22 mouse cellular contexts compared by ENCODE assay signal in genomic region chr7:37910161-37910560, GRCm38 (mm10).
DNase-seq lines count a peak whose midpoint lies in the region; ATAC-seq and TF ChIP-seq lines count a peak whose summit lies in the region.
"Had no signal": no experiment of that assay in that cellular context is flagged by ENCODE, and none has a peak within 500 bp of the region (broad histone marks: within the 10 kb centered on the region; RNA-seq: fewer than 3 reads in every experiment).

No protein-coding gene starts in this region.

- 43% methylated on average over 9 of the region's 9 CpGs for WGBS in hindbrain, postnatal 0 days
- WGBS in hindbrain, embryonic 12.5 days = 77% methylated on average over 9 of the region's 9 CpGs

- no peak overlapping the region for H3K4me2 ChIP-seq in hindbrain, postnatal 0 days (ENCODE audit: low read depth, low read length)
- H3K4me2 ChIP-seq in hindbrain, embryonic 12.5 days (replicated peaks) = no peak overlapping the region
- H3K4me2 ChIP-seq: embryonic facial prominence, embryonic 13.5 days; forebrain, embryonic 13.5 days; heart, embryonic 12.5 days; intestine, embryonic 15.5 days had no signal

- no peak overlapping the region for H3K27ac ChIP-seq in hindbrain, postnatal 0 days
- H3K27ac ChIP-seq in hindbrain, embryonic 12.5 days = no peak overlapping the region
- H3K27ac ChIP-seq: embryonic facial prominence, embryonic 13.5 days; forebrain, embryonic 13.5 days; intestine, embryonic 15.5 days had no signal

- H3K9me3 ChIP-seq in hindbrain, postnatal 0 days (ENCODE audit: low read length) = no peaks in the 10 kb centered on the region
- no peaks in the 10 kb centered on the region for H3K9me3 ChIP-seq in hindbrain, embryonic 12.5 days (replicated peaks)
- H3K9me3 ChIP-seq: embryonic facial prominence, embryonic 13.5 days; forebrain, embryonic 13.5 days; intestine, embryonic 15.5 days had no signal

- H3K4me3 ChIP-seq in hindbrain, postnatal 0 days (ENCODE audit: low read length) = no peak overlapping the region
- H3K4me3 ChIP-seq in hindbrain, embryonic 12.5 days = no peak overlapping the region
- H3K4me3 ChIP-seq: embryonic facial prominence, embryonic 13.5 days; forebrain, embryonic 13.5 days; heart, embryonic 12.5 days; intestine, embryonic 15.5 days had no signal

- H3K27me3 ChIP-seq in hindbrain, postnatal 0 days (ENCODE audit: insufficient read depth, low read length) = no peaks in the 10 kb centered on the region
- no peaks in the 10 kb centered on the region for H3K27me3 ChIP-seq in hindbrain, embryonic 12.5 days
- H3K27me3 ChIP-seq: embryonic facial prominence, embryonic 13.5 days; forebrain, embryonic 13.5 days; heart, embryonic 12.5 days; intestine, embryonic 15.5 days had no signal

- intact Hi-C loops in heart, postnatal 10 days (cut with DNase I) = no loop called here

- peak; percentile 12; the same call in 1 of the 2 replicates for TF ChIP-seq CTCF in hindbrain, postnatal 0 days (IDR thresholded peaks at IDR 0.05; ENCODE audit: low read depth)

- ATAC-seq in hindbrain, postnatal 0 days = peak; percentile 27; the same call in 1 of the 2 replicates
- ATAC-seq in hindbrain, embryonic 12.5 days (ENCODE audit: low FRiP score) = no peak
- ATAC-seq: CD4-positive, CD25-positive, alpha-beta regulatory T cell, adult 4 months; forebrain, embryonic 13.5 days; intestine, embryonic 15.5 days had no signal

- H3K4me1 ChIP-seq in hindbrain, postnatal 0 days (ENCODE audit: insufficient read depth, low read length) = no peaks in the 10 kb centered on the region
- H3K4me1 ChIP-seq in hindbrain, embryonic 12.5 days = peaks cover 17% of the 10 kb centered on the region

- H3K9ac ChIP-seq in hindbrain, postnatal 0 days (replicated peaks; ENCODE audit: low read length) = no peak overlapping the region
- H3K9ac ChIP-seq in hindbrain, embryonic 12.5 days = no peak overlapping the region
- H3K9ac ChIP-seq: embryonic facial prominence, embryonic 13.5 days; forebrain, embryonic 13.5 days; heart, embryonic 12.5 days; intestine, embryonic 15.5 days had no signal

- no peaks in the 10 kb centered on the region for H3K36me3 ChIP-seq in hindbrain, postnatal 0 days (ENCODE audit: insufficient read depth, low read length)
- H3K36me3 ChIP-seq in hindbrain, embryonic 12.5 days = no peaks in the 10 kb centered on the region
- H3K36me3 ChIP-seq: embryonic facial prominence, embryonic 13.5 days; G1E; heart, embryonic 12.5 days; intestine, embryonic 15.5 days had no signal

- DNase-seq in cerebellum, postnatal 10 days = peak; percentile 85 to 89
- DNase-seq in cerebellum, adult 11 months = no peak
- peak; percentile 24 to 29 for DNase-seq in heart, postnatal 10 days
- DNase-seq in heart, adult 8-10 months (ENCODE audit: low spot score) = no peak
- peak; percentile 52 for DNase-seq in hindbrain, postnatal 0 days (ENCODE audit: low spot score)
- peak; percentile 35 for DNase-seq in retina, postnatal 1 day
- DNase-seq in retina, embryonic 14.5 days (ENCODE audit: low spot score) = no peak
- DNase-seq: adrenal gland, adult 8-10 months; adrenal gland, postnatal 36 days; B cell, adult 2 months; cerebellum, adult 18-20 months; gastrocnemius, postnatal 10 days; heart, adult 18-20 months; heart, postnatal 36 days; kidney, adult 18-20 months had no signal

Comparison
In these comparisons a context has a peak if more than half of its experiments do, and no peak if none do; other contexts are left out.
1. DNase-seq: peak in cerebellum, postnatal 10 days (2 of 2), heart, postnatal 10 days (2 of 2), hindbrain, postnatal 0 days (single experiment) and retina, postnatal 1 day (single experiment); none in cerebellum, adult 11 months (single experiment), heart, adult 8-10 months (single experiment) and retina, embryonic 14.5 days (single experiment).